Mouse (Mus musculus): Measurements from ENCODE around the gene Porcn. TPM values are rescaled to one million over a fixed set of nuclear protein-coding genes. Genes with fewer than 3 reads are reported as not detected.

Gene Porcn
- polyA plus RNA-seq, 1 experiment from 2014 or later: 22.3 TPM

DNA sequence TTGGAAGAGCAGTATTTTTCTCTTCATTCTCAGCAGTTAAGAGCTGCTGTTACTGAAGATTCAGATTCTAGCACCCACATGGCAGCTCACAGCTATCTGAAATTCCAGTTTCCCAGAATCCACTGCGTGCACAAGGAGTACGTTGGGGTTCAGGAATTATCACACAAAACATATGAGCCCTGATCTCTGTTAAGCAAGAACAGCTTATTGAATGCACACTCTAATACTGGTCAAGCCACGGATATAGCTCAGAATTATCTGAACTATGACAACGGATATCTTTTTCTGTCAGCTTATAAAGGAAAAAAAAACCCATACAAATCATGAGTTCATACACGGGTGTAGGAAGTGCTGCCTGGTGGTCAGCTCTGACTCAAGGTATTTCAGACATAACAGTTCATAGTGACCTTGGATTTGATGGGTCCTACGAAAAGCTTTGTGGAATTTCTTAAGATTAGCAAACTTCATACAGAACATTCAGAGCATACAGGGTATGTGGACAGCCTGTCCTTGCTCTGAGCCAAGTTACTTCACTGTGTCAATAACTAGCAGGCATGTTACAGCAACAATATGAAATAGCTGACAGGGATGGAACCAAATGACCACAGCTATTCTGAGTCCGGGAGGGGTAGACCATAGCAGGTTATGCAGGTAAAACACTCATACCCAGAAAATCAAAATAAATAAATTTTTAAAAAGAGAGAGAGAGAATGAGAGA lies 5.3 kb upstream of the Porcn start:
- no peak overlapping the region for H3K9ac ChIP-seq (replicated peaks; ENCODE audit: low read depth)
- WGBS: 72% methylated on average over 7 of the region's 7 CpGs
- no peaks in the 10 kb centered on the region for H3K4me1 ChIP-seq (ENCODE audit: insufficient read depth, low read depth, low read length)
- no peaks in the 10 kb centered on the region for H3K36me3 ChIP-seq (ENCODE audit: insufficient read depth, low read length)
- DNase-seq (ENCODE audit: low spot score) (peak; percentile 35), ATAC-seq (no peak; the same call in 1 of the 2 replicates)
- TF ChIP-seq EP300 (IDR thresholded peaks at IDR 0.05) (peak; percentile 61), CTCF (IDR thresholded peaks at IDR 0.05) (no peak)
- H3K4me3 ChIP-seq (ENCODE audit: low read depth, low read length): no peak overlapping the region
- H3K27me3 ChIP-seq (replicated peaks; ENCODE audit: insufficient read depth, low read length): no peaks in the 10 kb centered on the region
- no peak overlapping the region for H3K27ac ChIP-seq (ENCODE audit: low read length)
- H3K9me3 ChIP-seq (ENCODE audit: low read length): no peaks in the 10 kb centered on the region
- H3K4me2 ChIP-seq (replicated peaks; ENCODE audit: low read depth, low read length): no peak overlapping the region

DNA sequence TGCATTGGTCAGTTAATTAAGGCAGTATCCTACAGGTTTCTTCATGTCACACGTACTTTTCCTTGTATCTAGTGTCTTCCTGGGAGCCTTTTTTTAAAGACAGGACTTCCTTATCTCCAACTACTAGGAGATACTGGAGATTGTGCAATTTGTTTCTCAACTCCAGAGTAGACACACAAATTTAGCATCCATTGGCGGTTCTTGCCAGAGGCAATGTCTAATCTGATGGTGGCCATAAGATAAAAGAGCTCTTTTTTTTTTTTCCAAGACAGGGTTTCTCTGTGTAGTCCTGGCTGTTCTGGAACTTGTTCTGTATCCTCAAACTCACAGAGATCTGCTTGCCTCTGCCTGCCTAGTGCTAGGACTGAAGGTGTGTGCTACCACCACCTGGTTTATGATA lies 3.4 kb upstream of the Porcn start:
- no peaks in the 10 kb centered on the region for H3K36me3 ChIP-seq (ENCODE audit: insufficient read depth, low read length)
- no peak overlapping the region for H3K4me2 ChIP-seq (replicated peaks; ENCODE audit: low read depth, low read length)
- no peaks in the 10 kb centered on the region for H3K9me3 ChIP-seq (ENCODE audit: low read length)
- WGBS: 48% methylated on average over 2 of the region's 2 CpGs
- TF ChIP-seq EP300 (IDR thresholded peaks at IDR 0.05): no peak
- no peak for TF ChIP-seq CTCF (IDR thresholded peaks at IDR 0.05)
- no peak overlapping the region for H3K27ac ChIP-seq (ENCODE audit: low read length)
- no peak for ATAC-seq
- no peak for DNase-seq (ENCODE audit: low spot score)
- H3K9ac ChIP-seq (replicated peaks; ENCODE audit: low read depth): no peak overlapping the region
- no peak overlapping the region for H3K4me3 ChIP-seq (ENCODE audit: low read depth, low read length)
- H3K4me1 ChIP-seq (ENCODE audit: insufficient read depth, low read depth, low read length): no peaks in the 10 kb centered on the region
- H3K27me3 ChIP-seq (replicated peaks; ENCODE audit: insufficient read depth, low read length): no peaks in the 10 kb centered on the region

DNA sequence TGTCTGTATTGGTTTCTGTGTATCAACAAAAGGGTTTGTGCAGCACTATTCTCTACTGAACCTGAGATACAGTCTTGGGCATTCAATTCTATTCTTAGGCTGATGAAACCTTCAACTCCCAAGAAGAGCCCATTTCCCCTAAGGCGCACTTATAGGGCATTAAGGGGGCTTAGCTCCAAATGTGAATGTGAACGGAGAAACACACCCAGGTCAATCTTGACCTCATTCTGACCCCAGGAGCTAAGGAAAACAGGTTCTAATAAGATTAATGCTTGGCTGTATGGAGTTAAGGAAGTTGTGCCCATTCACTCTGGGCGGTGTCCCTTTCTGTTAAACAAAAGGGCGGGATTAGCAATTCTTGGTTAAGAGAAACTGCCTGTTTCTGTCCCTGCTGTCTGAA lies 899 bp upstream of the Porcn start:
- DNase-seq (ENCODE audit: low spot score) (no peak), ATAC-seq (no peak)
- no peak for TF ChIP-seq CTCF (IDR thresholded peaks at IDR 0.05)
- TF ChIP-seq EP300 (IDR thresholded peaks at IDR 0.05): no peak
- Histone ChIP-seq H3K27ac (ENCODE audit: low read length) (no peak overlapping the region), H3K36me3 (ENCODE audit: insufficient read depth, low read length) (no peaks in the 10 kb centered on the region), H3K4me2 (replicated peaks; ENCODE audit: low read depth, low read length) (peak overlapping the region; percentile 61; the same call in 1 of the 2 replicates), H3K4me3 (ENCODE audit: low read depth, low read length) (peak overlapping the region; percentile 43; the same call in 1 of the 2 replicates), H3K9ac (replicated peaks; ENCODE audit: low read depth) (no peak overlapping the region), H3K9me3 (ENCODE audit: low read length) (no peaks in the 10 kb centered on the region), H3K27me3 (replicated peaks; ENCODE audit: insufficient read depth, low read length) (no peaks in the 10 kb centered on the region), H3K4me1 (ENCODE audit: insufficient read depth, low read depth, low read length) (no peaks in the 10 kb centered on the region)
- 24% methylated on average over 4 of the region's 4 CpGs for WGBS

DNA sequence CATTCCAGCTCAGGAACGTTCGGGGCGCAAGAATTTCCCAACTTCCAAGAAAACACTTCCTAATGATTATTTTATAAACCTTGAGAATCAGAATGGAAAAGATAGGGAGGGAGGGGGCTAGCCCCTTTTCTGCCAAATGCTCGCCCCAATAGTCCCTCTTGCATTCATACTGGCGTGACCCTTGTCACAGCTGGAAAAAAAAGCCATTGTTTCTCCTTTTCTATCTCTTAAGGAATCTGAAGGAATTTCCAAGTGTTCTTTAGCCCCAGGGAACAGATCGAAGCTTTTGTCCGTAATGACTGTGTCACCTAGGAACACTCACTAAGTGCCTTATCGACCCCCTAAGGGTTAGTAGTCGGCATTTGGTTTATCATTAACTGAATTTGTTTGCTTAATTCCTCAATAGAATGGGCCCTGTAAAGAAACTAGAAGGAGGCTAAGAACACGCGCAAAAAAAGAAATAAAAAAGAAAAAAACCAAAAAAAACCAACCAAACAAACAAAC lies 421 bp upstream of the Porcn start:
- Histone ChIP-seq H3K9me3 (ENCODE audit: low read length) (no peaks in the 10 kb centered on the region), H3K27me3 (replicated peaks; ENCODE audit: insufficient read depth, low read length) (no peaks in the 10 kb centered on the region), H3K4me1 (ENCODE audit: insufficient read depth, low read depth, low read length) (no peaks in the 10 kb centered on the region), H3K27ac (ENCODE audit: low read length) (no peak overlapping the region), H3K36me3 (ENCODE audit: insufficient read depth, low read length) (no peaks in the 10 kb centered on the region), H3K9ac (replicated peaks; ENCODE audit: low read depth) (no peak overlapping the region; the same call in 1 of the 2 replicates), H3K4me3 (ENCODE audit: low read depth, low read length) (peak overlapping the region; percentile 43), H3K4me2 (replicated peaks; ENCODE audit: low read depth, low read length) (peak overlapping the region; percentile 61)
- 9% methylated on average over 11 of the region's 11 CpGs for WGBS
- ATAC-seq (no peak), DNase-seq (ENCODE audit: low spot score) (no peak)
- TF ChIP-seq CTCF (IDR thresholded peaks at IDR 0.05): no peak
- no peak for TF ChIP-seq EP300 (IDR thresholded peaks at IDR 0.05)

DNA sequence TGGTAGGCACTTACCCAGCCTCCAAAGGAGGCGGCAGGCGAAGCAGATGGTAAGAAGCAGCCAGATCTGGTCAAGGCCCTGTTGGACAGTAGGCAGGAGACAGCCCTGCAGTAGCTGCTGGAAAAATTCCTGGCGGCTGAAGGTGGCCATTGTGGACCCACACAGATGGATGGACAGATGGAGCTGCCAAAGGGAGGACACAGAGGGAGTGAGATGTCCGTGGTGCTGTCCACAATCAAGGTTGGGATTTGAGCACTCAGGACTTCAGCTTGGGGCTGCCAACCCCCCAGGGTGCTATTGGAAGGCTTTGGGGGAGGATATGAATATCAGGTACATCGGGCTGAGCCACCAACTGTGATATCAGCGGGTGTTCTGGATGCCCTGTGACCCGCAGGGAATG lies 774 bp downstream of the Porcn start:
- ATAC-seq (no peak), DNase-seq (ENCODE audit: low spot score) (no peak)
- no peaks in the 10 kb centered on the region for H3K4me1 ChIP-seq (ENCODE audit: insufficient read depth, low read depth, low read length)
- H3K4me2 ChIP-seq (replicated peaks; ENCODE audit: low read depth, low read length): peak overlapping the region; percentile 61
- H3K4me3 ChIP-seq (ENCODE audit: low read depth, low read length): peak overlapping the region; percentile 43
- H3K27me3 ChIP-seq (replicated peaks; ENCODE audit: insufficient read depth, low read length): no peaks in the 10 kb centered on the region
- H3K27ac ChIP-seq (ENCODE audit: low read length): no peak overlapping the region
- 45% methylated on average over 7 of the region's 7 CpGs for WGBS
- H3K36me3 ChIP-seq (ENCODE audit: insufficient read depth, low read length): no peaks in the 10 kb centered on the region
- H3K9ac ChIP-seq (replicated peaks; ENCODE audit: low read depth): no peak overlapping the region
- no peaks in the 10 kb centered on the region for H3K9me3 ChIP-seq (ENCODE audit: low read length)
- TF ChIP-seq CTCF (IDR thresholded peaks at IDR 0.05) (no peak), EP300 (IDR thresholded peaks at IDR 0.05) (no peak)

DNA sequence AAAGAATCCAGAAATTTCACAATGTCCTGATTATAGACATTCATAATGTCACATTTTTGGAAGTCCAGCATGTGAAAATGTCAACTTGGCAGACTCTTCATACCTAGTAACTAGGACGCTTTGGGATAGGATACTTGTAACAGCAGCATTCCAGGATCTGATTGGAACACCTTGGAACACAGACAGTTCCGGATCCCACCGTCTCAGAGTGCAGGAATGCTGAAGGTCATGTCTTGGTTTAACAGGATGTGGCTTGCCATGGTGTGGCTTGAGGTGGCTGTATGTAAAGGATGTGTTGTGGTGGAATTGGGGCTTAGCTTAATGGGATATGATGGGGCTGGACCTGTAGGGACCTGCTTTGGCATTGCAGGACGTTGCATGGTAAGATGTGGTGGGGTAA lies 1.2 kb downstream of the Porcn start:
- H3K4me3 ChIP-seq (ENCODE audit: low read depth, low read length): no peak overlapping the region
- 58% methylated on average over 4 of the region's 4 CpGs for WGBS
- no peaks in the 10 kb centered on the region for H3K36me3 ChIP-seq (ENCODE audit: insufficient read depth, low read length)
- H3K9ac ChIP-seq (replicated peaks; ENCODE audit: low read depth): no peak overlapping the region
- no peak for TF ChIP-seq CTCF (IDR thresholded peaks at IDR 0.05)
- TF ChIP-seq EP300 (IDR thresholded peaks at IDR 0.05): no peak
- H3K4me1 ChIP-seq (ENCODE audit: insufficient read depth, low read depth, low read length): no peaks in the 10 kb centered on the region
- no peak overlapping the region for H3K27ac ChIP-seq (ENCODE audit: low read length)
- no peak overlapping the region for H3K4me2 ChIP-seq (replicated peaks; ENCODE audit: low read depth, low read length)
- H3K27me3 ChIP-seq (replicated peaks; ENCODE audit: insufficient read depth, low read length): no peaks in the 10 kb centered on the region
- DNase-seq (ENCODE audit: low spot score) (no peak), ATAC-seq (no peak)
- no peaks in the 10 kb centered on the region for H3K9me3 ChIP-seq (ENCODE audit: low read length)

Data from lung, postnatal 0 days (tissue).